Mouse (Mus musculus) embryonic facial prominence, embryonic 13.5 days (tissue): ENCODE data around the gene Arf5. TPM values are rescaled to one million over a fixed set of nuclear protein-coding genes. Genes with fewer than 3 reads are reported as not detected.

Experiments used
- ATAC-seq: fragments of 200-750 bp; cut with Nextera tagmentation; 2 replicates; pipeline ENCODE4 v1.8.0; 2017; ENCODE audit warnings: low read depth; ENCODE audit not compliant: insufficient number of reproducible peaks, insufficient read depth, low FRiP score, low TSS enrichment
- H3K27ac ChIP-seq: fragments of 300-500 bp; sonication (generic); 2 replicates; pipeline ENCODE4 v1.5.1; 2015; ENCODE audit warnings: moderate library complexity, mild to moderate bottlenecking, inconsistent platforms
- H3K27me3 ChIP-seq: fragments of 300-500 bp; sonication (generic); 2 replicates; pipeline ENCODE4 v1.6.1; 2015; ENCODE audit warnings: mild to moderate bottlenecking, inconsistent platforms
- H3K36me3 ChIP-seq: fragments of 300-500 bp; sonication (generic); 2 replicates; pipeline ENCODE4 v1.6.1; 2015; ENCODE audit warnings: mild to moderate bottlenecking, inconsistent platforms
- H3K4me1 ChIP-seq: fragments of 300-500 bp; sonication (generic); 2 replicates; pipeline ENCODE4 v1.6.1; 2015; ENCODE audit warnings: inconsistent platforms
- H3K4me2 ChIP-seq: fragments of 300-500 bp; sonication (generic); 2 replicates; pipeline ENCODE4 v1.6.1; 2015; ENCODE audit warnings: moderate library complexity, mild to moderate bottlenecking, inconsistent platforms
- H3K4me3 ChIP-seq: fragments of 300-500 bp; sonication (generic); 2 replicates; pipeline ENCODE4 v1.5.1; 2015; ENCODE audit warnings: mild to moderate bottlenecking, inconsistent platforms
- H3K9ac ChIP-seq: fragments of 300-500 bp; sonication (generic); 2 replicates; pipeline ENCODE4 v1.6.1; 2015; ENCODE audit warnings: mild to moderate bottlenecking, inconsistent platforms
- H3K9me3 ChIP-seq: fragments of 300-500 bp; sonication (generic); 2 replicates; pipeline ENCODE4 v1.6.1; 2016; ENCODE audit warnings: inconsistent platforms
- WGBS: fragments of 180-500 bp; shearing (Covaris S2); methylation state at CpG from one replicate; pipeline ENCODE4 v1.1.7; 2015; ENCODE audit warnings: mixed read lengths; 5-methylcytosine and 5-hydroxymethylcytosine counted together
- polyA plus RNA-seq: library from polyadenylated mRNA; unstranded; fragments of >200 nt; fragmentation: Nextera tagmentation; extraction: Ambion mirVana; gene quantifications from 2 replicates; pipeline ENCODE4 v1.2.1, GENCODE M21; 2015

Gene Arf5
- polyA plus RNA-seq, 1 experiment from 2014 or later = 407 TPM

- peaks cover 16% of the 10 kb centered on the region for H3K4me1 ChIP-seq
- no peak for ATAC-seq
- H3K9me3 ChIP-seq = no peaks in the 10 kb centered on the region
- H3K9ac ChIP-seq = no peak overlapping the region
- WGBS = 89% methylated on average over 11 of the region's 11 CpGs
- no peaks in the 10 kb centered on the region for H3K27me3 ChIP-seq
- H3K27ac ChIP-seq = no peak overlapping the region
- no peak overlapping the region for H3K4me3 ChIP-seq
- H3K4me2 ChIP-seq = no peak overlapping the region
- H3K36me3 ChIP-seq = peaks cover 21% of the 10 kb centered on the region
Observed at GRCm38 (mm10) chr6:28429870-28430269, 6.5 kb downstream of the Arf5 start.

- H3K4me2 ChIP-seq = no peak overlapping the region
- WGBS = 75% methylated on average over 10 of the region's 10 CpGs
- H3K4me1 ChIP-seq = peaks cover 7% of the 10 kb centered on the region
- no peak overlapping the region for H3K27ac ChIP-seq
- no peak overlapping the region for H3K4me3 ChIP-seq
- ATAC-seq = no peak
- H3K9me3 ChIP-seq = no peaks in the 10 kb centered on the region
- no peak overlapping the region for H3K9ac ChIP-seq
- peaks cover 15% of the 10 kb centered on the region for H3K36me3 ChIP-seq
- H3K27me3 ChIP-seq = no peaks in the 10 kb centered on the region
Observed at GRCm38 (mm10) chr6:28430795-28431537, 7.6 kb downstream of the Arf5 start.

- no peak overlapping the region for H3K27ac ChIP-seq
- no peak overlapping the region for H3K4me2 ChIP-seq
- no peak for ATAC-seq
- H3K36me3 ChIP-seq = peaks cover 10% of the 10 kb centered on the region
- H3K9me3 ChIP-seq = no peaks in the 10 kb centered on the region
- WGBS = 80% methylated on average over 6 of the region's 6 CpGs
- no peaks in the 10 kb centered on the region for H3K27me3 ChIP-seq
- H3K4me1 ChIP-seq = 0 out of 2 replicates have a peak, but pooled peaks cover 3% of the 10 kb centered on the region
- no peak overlapping the region for H3K9ac ChIP-seq
- H3K4me3 ChIP-seq = no peak overlapping the region
Observed at GRCm38 (mm10) chr6:28431538-28431855, 8.1 kb downstream of the Arf5 start.

- 79% methylated on average over 7 of the region's 7 CpGs for WGBS
- peaks cover 6% of the 10 kb centered on the region for H3K4me1 ChIP-seq
- no peak overlapping the region for H3K4me2 ChIP-seq
- H3K9ac ChIP-seq = no peak overlapping the region
- H3K36me3 ChIP-seq = no peaks in the 10 kb centered on the region
- H3K27me3 ChIP-seq = peaks cover 46% of the 10 kb centered on the region
- no peak overlapping the region for H3K4me3 ChIP-seq
- no peak for ATAC-seq
- no peaks in the 10 kb centered on the region for H3K9me3 ChIP-seq
- H3K27ac ChIP-seq = no peak overlapping the region
Observed at GRCm38 (mm10) chr6:28447937-28448336, 24.6 kb downstream of the Arf5 start.

GRCm38 (mm10) chr6:28449253-28449652 lies 25.9 kb downstream of the Arf5 start, which contains the start of gene Pax4:
Gene Pax4 (minus strand): TSS chr6:28449353.
- Histone ChIP-seq H3K4me1 (peaks cover 6% of the 10 kb centered on the region), H3K9ac (no peak within 1 kb of the TSS), H3K27ac (no peak within 1 kb of the TSS), H3K4me2 (no peak within 1 kb of the TSS), H3K9me3 (no peaks in the 10 kb centered on the region), H3K4me3 (no peak within 1 kb of the TSS), H3K27me3 (peaks cover 54% of the 10 kb centered on the region), H3K36me3 (no peaks in the 10 kb centered on the region)
- ATAC-seq = no peak
- 70% methylated on average over 2 of the region's 2 CpGs for WGBS

GRCm38 (mm10) chr6:28450481-28450880 lies 27.1 kb downstream of the Arf5 start:
- Histone ChIP-seq H3K36me3 (no peaks in the 10 kb centered on the region), H3K27ac (no peak overlapping the region), H3K9me3 (no peaks in the 10 kb centered on the region), H3K27me3 (peaks cover 56% of the 10 kb centered on the region), H3K4me2 (no peak overlapping the region), H3K4me3 (no peak overlapping the region), H3K9ac (no peak overlapping the region), H3K4me1 (peaks cover 6% of the 10 kb centered on the region)
- no peak for ATAC-seq
- 15% methylated on average over 5 of the region's 5 CpGs for whole genome bisulfite sequencing

- no peaks in the 10 kb centered on the region for H3K36me3 ChIP-seq
- no peak for ATAC-seq
- H3K27ac ChIP-seq = no peak overlapping the region
- peaks cover 56% of the 10 kb centered on the region for H3K27me3 ChIP-seq
- H3K4me1 ChIP-seq = peaks cover 6% of the 10 kb centered on the region
- H3K9ac ChIP-seq = no peak overlapping the region
- WGBS = 2% methylated on average over 12 of the region's 12 CpGs
- no peak overlapping the region for H3K4me3 ChIP-seq
- H3K4me2 ChIP-seq = no peak overlapping the region
- no peaks in the 10 kb centered on the region for H3K9me3 ChIP-seq
Observed at GRCm38 (mm10) chr6:28450977-28451376, 27.6 kb downstream of the Arf5 start.

- H3K9ac ChIP-seq = no peak overlapping the region
- H3K36me3 ChIP-seq = no peaks in the 10 kb centered on the region
- H3K4me1 ChIP-seq = no peaks in the 10 kb centered on the region
- H3K9me3 ChIP-seq = no peaks in the 10 kb centered on the region
- no peak overlapping the region for H3K27ac ChIP-seq
- no peak for ATAC-seq
- no peak overlapping the region for H3K4me2 ChIP-seq
- H3K4me3 ChIP-seq = no peak overlapping the region
- H3K27me3 ChIP-seq = peaks cover 2% of the 10 kb centered on the region; the same call in 1 of the 2 replicates
Observed at GRCm38 (mm10) chr6:28459221-28459668, 35.9 kb downstream of the Arf5 start.

- no peak for ATAC-seq
- Histone ChIP-seq H3K4me1 (no peaks in the 10 kb centered on the region), H3K4me2 (no peak overlapping the region), H3K27me3 (no peaks in the 10 kb centered on the region), H3K9ac (no peak overlapping the region), H3K36me3 (no peaks in the 10 kb centered on the region), H3K27ac (no peak overlapping the region), H3K9me3 (no peaks in the 10 kb centered on the region), H3K4me3 (no peak overlapping the region)
- 10% methylated on average over 5 of the region's 5 CpGs for WGBS
Observed at GRCm38 (mm10) chr6:28460534-28460933, 37.2 kb downstream of the Arf5 start.

GRCm38 (mm10) chr6:28464630-28465029 lies 41.3 kb downstream of the Arf5 start:
- Histone ChIP-seq H3K9me3 (no peaks in the 10 kb centered on the region), H3K4me3 (no peak overlapping the region), H3K36me3 (no peaks in the 10 kb centered on the region), H3K9ac (no peak overlapping the region), H3K4me1 (no peaks in the 10 kb centered on the region), H3K27ac (no peak overlapping the region), H3K27me3 (no peaks in the 10 kb centered on the region), H3K4me2 (no peak overlapping the region)
- WGBS = 62% methylated on average over 6 of the region's 6 CpGs
- no peak for ATAC-seq

- no peaks in the 10 kb centered on the region for H3K27me3 ChIP-seq
- ATAC-seq = no peak
- H3K9me3 ChIP-seq = no peaks in the 10 kb centered on the region
- no peaks in the 10 kb centered on the region for H3K36me3 ChIP-seq
- H3K4me1 ChIP-seq = no peaks in the 10 kb centered on the region
- no peak overlapping the region for H3K4me3 ChIP-seq
- H3K4me2 ChIP-seq = no peak overlapping the region
- no peak overlapping the region for H3K27ac ChIP-seq
- no peak overlapping the region for H3K9ac ChIP-seq
- WGBS = 47% methylated on average over 4 of the region's 4 CpGs
Observed at GRCm38 (mm10) chr6:28470017-28470602, 46.8 kb downstream of the Arf5 start.

GRCm38 (mm10) chr6:28470621-28471020 lies 47.3 kb downstream of the Arf5 start:
- no peaks in the 10 kb centered on the region for H3K36me3 ChIP-seq
- WGBS = 65% methylated on average over 5 of the region's 5 CpGs
- ATAC-seq = no peak
- no peaks in the 10 kb centered on the region for H3K9me3 ChIP-seq
- H3K4me2 ChIP-seq = no peak overlapping the region
- no peak overlapping the region for H3K27ac ChIP-seq
- H3K9ac ChIP-seq = no peak overlapping the region
- H3K4me1 ChIP-seq = no peaks in the 10 kb centered on the region
- H3K27me3 ChIP-seq = no peaks in the 10 kb centered on the region
- no peak overlapping the region for H3K4me3 ChIP-seq
